Mouse (Mus musculus) cerebellum, adult 11 months (tissue): ENCODE data around the gene Pou5f1.
"Not testable (repeated sequence)": the region's sequence is repeated elsewhere in the genome, so short reads cannot be mapped to it uniquely, and the experiment has no call there.

Experiments
- DNase-seq: peaks from one replicate; pipeline ENCODE4 v3.0.0; 2022

Gene Pou5f1

GRCm38 (mm10) chr17:35505776-35506175, at the start of gene Pou5f1:
Pou5f1 (plus strand) TSS chr17:35506018.
- DNase-seq, result no peak

GRCm38 (mm10) chr17:35458247-35458646, 47.6 kb upstream of the Pou5f1 start:
- not testable (repeated sequence) for DNase-seq

GRCm38 (mm10) chr17:35460513-35461341, 45.1 kb upstream of the Pou5f1 start:
- DNase-seq, result not testable (repeated sequence)

GRCm38 (mm10) chr17:35465651-35466050, 40.2 kb upstream of the Pou5f1 start:
- DNase-seq, result not testable (repeated sequence)

GRCm38 (mm10) chr17:35468936-35469335, 36.9 kb upstream of the Pou5f1 start:
- not testable (repeated sequence) for DNase-seq

GRCm38 (mm10) chr17:35469842-35470751, 35.7 kb upstream of the Pou5f1 start, which contains the start of gene H2-Q10:
H2-Q10 (plus strand) TSS chr17:35470089.
- DNase-seq, result no peak

GRCm38 (mm10) chr17:35484066-35484465, 21.8 kb upstream of the Pou5f1 start:
- peak; percentile 31 for DNase-seq

- no peak for DNase-seq
Observed at GRCm38 (mm10) chr17:35485702-35486101, 20.1 kb upstream of the Pou5f1 start.

GRCm38 (mm10) chr17:35486726-35487125, 19.1 kb upstream of the Pou5f1 start:
- no peak for DNase-seq

- DNase-seq, result no peak
Observed at GRCm38 (mm10) chr17:35488041-35488440, 17.8 kb upstream of the Pou5f1 start.

- DNase-seq, result no peak
Observed at GRCm38 (mm10) chr17:35490320-35490719, 15.5 kb upstream of the Pou5f1 start.

GRCm38 (mm10) chr17:35497124-35497523, 8.7 kb upstream of the Pou5f1 start:
- DNase-seq, result no peak

- DNase-seq, result no peak
Observed at GRCm38 (mm10) chr17:35502226-35502625, 3.6 kb upstream of the Pou5f1 start.

- DNase-seq, result no peak
Observed at GRCm38 (mm10) chr17:35502762-35503161, 3.1 kb upstream of the Pou5f1 start.

GRCm38 (mm10) chr17:35503849-35504248, 2.0 kb upstream of the Pou5f1 start:
- no peak for DNase-seq

- no peak for DNase-seq
Observed at GRCm38 (mm10) chr17:35504628-35505481, 963 bp upstream of the Pou5f1 start.

GRCm38 (mm10) chr17:35506881-35507280, 1.1 kb downstream of the Pou5f1 start:
- DNase-seq, result no peak

GRCm38 (mm10) chr17:35507556-35508260, 1.9 kb downstream of the Pou5f1 start:
- DNase-seq, result no peak

GRCm38 (mm10) chr17:35508279-35508678, 2.5 kb downstream of the Pou5f1 start:
- not testable (repeated sequence) for DNase-seq

GRCm38 (mm10) chr17:35509284-35509683, 3.5 kb downstream of the Pou5f1 start:
- no peak for DNase-seq

GRCm38 (mm10) chr17:35512916-35513626, 7.3 kb downstream of the Pou5f1 start:
- DNase-seq, result no peak
